Mouse (Mus musculus): ENCODE results near the gene Nadk.

DNA sequence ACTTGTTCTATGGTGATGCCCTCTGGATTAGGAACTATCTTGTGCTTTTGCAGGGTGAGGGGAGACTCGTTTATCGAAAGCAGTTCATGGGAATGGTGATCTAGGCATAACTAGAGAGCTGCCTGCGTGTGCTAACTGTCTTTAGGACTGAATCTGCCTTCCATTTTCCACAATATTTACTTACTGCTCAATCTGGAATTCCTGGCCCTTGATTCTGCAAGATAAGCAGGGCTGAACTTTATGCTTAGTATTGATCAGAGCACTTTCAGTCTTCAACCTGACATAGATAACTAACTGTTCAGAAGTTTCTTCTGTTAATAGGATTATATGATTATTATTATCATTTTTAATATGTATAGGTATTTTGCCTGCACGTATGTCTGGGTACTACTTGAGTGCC is 43.0 kb downstream of the Nadk start:
- no peak for TF ChIP-seq MAX (IDR thresholded peaks at IDR 0.05; ENCODE audit: low read depth)
- no peak for TF ChIP-seq POLR2A (IDR thresholded peaks at IDR 0.05; ENCODE audit: insufficient read length, low read depth)
- TF ChIP-seq POLR2AphosphoS2 (IDR thresholded peaks at IDR 0.05; ENCODE audit: insufficient read length, low read depth): no peak
- TF ChIP-seq CEBPB (IDR thresholded peaks at IDR 0.05; ENCODE audit: insufficient read depth, poor library complexity, severe bottlenecking): no peak
- TF ChIP-seq TCF12 (IDR thresholded peaks at IDR 0.05; ENCODE audit: insufficient read depth, poor library complexity, severe bottlenecking): no peak
- no peak for TF ChIP-seq MYOG (IDR thresholded peaks at IDR 0.05; ENCODE audit: control insufficient read depth in 1 of 3, insufficient read depth in 1 of 3, insufficient read length in 2 of 3, low read depth in 2 of 3)
